Mouse (Mus musculus) embryonic fibroblast, embryonic 13.5 days (primary cell): ENCODE measurements around the gene Dido1.

Experiments
- CTCF ChIP-seq: IDR thresholded peaks from 2 replicates; pipeline ENCODE4 v1.5.1; 2011; ENCODE audit warnings: mild to moderate bottlenecking, control low read depth, low read length, moderate library complexity, borderline replicate concordance; ENCODE audit not compliant: insufficient read depth
- POLR2A ChIP-seq: IDR thresholded peaks from 2 replicates; pipeline ENCODE4 v1.6.1; 2011; ENCODE audit warnings: low read depth, mild to moderate bottlenecking, control low read depth, low read length, moderate library complexity

DNA sequence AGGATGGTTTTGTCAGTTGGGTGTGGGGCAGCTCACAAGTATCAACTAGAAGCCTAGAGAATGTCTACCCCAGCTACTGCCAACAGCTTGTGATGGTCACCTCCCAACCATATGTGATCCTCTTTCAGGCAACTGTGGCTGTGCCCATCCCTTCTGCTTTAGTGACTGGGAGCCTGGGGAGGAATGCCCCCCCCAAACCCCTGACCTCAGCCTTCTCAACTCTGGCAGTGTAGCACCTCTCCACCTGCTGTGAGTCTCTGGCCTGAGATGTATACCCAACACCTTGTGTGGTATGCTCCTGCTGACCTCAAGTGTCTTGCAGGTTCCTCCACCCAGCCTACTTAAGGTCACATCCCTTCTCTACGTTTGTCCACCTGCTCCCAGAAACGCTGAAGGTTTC, 14.1 kb upstream of the Dido1 start:
- TF ChIP-seq CTCF (no peak), POLR2A (no peak)
